Mouse (Mus musculus): ENCODE data around the gene Traf3ip2.

Gene Traf3ip2

DNA sequence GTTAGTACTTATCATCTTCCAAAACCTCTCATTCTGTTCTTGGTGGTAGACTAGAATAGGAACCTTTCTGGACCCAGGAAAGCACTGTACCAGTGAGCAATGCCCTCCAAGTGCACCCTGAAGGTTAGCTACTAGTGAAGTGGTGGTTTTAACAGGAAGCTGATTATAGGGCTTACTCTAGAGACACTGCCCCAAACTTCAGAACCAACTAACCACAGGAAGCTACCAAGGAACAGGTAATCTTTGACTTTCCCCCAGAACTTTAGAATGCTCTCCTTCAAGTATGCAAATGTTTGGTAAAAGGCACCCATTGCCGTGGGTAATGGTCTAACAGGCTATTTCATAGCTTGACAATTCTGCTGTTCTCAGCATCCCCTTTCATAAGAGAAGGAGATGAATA is 12.6 kb upstream of the Traf3ip2 start:
- in situ Hi-C loops (cut with MboI, MseI): no loop called here

DNA sequence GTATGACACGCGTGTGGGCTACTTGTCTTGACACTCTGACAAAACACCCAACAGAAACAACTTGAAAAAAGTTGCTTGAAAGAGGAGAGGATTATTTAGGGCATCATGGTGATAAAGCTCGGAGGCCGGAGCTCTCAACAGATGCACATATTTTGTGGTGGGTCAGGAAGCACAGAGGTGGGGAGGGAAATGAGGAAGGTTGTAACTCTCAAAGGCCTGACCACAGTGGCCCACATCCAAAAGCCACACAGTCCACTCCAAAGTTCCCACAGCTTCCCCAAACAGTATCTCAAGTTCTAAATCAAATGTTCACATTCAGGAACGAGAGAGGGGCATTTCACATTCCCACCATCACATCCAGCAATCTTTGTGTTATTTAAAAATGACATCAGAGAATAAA is 11.7 kb upstream of the Traf3ip2 start:
- in situ Hi-C loops (cut with MboI, MseI): no loop called here

DNA sequence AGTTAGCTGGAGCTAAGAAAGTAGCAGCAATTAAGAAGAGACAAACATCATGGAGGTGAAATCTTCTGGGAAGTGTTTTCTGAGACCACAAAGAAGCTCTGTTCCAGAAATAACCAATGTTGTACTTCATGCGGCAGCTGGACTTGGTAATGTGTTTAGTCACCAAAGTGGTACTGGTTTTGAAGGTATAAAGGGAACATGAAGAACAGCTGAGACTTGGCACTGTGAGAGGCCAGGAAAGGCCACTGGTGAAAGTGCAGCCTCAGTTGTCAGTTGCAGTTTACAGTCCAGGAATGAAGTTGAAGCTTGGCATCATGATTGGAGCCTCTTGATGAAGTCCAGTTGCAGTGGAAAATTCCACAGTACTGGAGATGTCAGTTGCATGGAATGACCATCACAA is 6.3 kb upstream of the Traf3ip2 start:
- in situ Hi-C loops (cut with MboI, MseI): no loop called here

DNA sequence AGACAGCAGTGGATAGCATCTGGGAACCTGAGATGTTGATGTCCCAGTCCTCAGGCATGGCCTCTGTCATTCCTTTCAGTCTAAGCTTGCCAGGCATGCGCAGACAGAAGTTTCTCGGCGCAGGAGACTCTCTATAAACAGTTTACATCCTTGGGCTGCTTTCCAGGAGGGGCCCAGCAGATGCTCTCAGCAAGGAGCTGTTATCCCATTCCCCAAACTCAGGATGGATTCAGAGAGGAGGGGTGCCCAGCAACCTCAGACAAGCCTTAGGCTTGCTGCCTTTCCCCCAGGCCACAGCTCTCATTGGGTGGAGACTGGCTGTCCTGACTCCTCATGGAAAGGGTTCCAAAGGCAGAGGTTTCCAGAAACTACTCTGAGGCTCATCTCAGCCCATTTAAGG is 1.5 kb upstream of the Traf3ip2 start:
- in situ Hi-C loops (cut with MboI, MseI): no loop called here

DNA sequence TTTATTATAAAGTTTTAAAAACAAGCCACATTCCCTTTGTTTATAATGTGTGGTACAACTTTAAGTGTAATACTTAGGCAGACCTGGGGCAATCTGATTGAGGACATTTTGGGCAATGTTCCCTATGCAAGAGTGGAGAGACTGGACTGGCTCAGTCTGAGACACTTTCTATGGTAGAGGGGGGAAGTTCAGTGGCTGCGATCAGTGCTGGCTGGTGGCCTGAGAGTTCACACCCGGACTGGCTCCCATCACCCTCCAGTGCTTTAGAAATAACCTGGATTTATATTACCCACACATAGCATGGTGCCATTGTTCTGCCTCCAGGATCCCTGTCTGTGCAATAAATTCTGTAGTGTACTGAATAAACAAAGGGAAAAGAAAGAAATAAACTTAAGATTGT is 603 bp upstream of the Traf3ip2 start:
- in situ Hi-C loops (cut with MboI, MseI): no loop called here

DNA sequence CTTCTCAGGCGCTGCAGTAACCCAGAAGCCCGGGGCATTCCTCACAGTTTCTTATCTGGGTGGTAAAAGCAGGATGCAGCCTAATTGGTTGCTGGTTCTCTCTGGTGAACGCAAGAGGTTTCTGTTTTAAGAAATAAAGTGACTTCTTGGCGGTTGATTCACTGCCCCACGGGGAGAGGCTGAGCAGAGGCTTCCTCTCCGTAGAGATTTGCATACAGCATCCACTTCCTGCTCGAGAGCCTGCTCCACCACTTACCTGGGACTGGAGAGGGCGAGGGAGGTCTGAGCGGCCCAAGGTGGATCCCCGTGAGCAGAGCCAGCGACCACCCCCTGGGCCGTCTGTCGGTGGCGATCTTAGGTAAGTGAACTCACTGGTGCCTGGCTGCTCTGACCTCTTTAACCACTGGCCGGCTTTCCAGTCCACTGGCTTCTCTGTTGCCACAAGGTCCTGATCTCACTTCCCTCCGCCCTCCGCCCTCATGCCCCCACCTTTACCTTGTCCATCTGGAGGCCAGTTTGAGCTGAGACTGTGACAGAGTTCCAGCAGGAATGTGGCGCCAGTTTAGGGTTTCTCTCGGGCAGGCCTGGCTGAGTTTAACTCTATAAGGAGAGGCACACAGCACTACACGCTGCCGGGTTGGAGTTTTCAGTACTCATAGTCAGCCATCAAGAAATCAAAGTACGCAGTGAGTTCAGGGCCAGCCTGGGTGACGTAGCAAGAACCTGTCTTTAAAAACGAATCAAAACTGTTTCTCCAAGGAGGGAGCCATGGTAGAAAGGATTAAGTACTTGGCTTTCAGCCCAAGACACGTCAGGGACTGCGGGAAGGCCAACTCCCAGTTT is 476 bp downstream of the Traf3ip2 start:
- in situ Hi-C loops (cut with MboI, MseI): no loop called here

DNA sequence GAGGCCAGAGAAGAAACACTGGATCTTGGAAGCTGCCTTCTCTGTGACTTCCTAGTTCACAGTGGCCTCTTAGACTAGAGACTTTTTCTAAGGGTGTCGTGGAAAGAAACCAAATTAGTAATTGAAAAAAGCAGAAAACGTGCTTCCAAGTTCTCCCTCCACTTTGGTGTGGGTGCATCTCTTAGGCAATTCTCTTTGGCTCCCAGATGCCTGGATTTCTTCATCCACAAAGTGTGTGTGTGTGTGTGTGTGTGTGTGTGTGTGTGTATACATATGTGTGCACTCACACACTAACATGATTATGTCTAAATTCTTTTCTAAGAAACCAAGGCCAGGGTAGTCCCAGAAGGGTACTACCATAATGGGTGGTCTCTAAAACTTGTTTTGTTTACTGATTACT is 1.2 kb downstream of the Traf3ip2 start:
- in situ Hi-C loops (cut with MboI, MseI): no loop called here

DNA sequence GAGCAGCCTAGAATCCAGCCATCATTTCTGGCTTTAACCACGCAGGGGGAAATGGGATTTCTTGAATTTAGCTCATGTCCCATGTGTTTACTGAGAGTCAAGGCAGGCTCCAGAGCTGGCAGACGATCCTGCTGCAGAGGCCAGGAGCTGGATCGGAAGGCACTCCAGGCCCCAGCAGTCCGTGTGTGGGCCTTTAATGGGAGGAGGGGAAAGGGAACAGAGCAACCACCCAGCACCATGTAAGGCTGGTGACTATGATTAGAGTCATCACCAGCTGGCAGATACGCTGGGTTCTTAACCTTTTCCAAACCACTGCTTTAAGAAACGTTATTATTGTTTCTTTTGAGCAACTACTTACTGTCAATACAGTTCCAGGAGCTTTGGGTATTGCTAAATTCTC is 1.9 kb downstream of the Traf3ip2 start:
- in situ Hi-C loops (cut with MboI, MseI): no loop called here

DNA sequence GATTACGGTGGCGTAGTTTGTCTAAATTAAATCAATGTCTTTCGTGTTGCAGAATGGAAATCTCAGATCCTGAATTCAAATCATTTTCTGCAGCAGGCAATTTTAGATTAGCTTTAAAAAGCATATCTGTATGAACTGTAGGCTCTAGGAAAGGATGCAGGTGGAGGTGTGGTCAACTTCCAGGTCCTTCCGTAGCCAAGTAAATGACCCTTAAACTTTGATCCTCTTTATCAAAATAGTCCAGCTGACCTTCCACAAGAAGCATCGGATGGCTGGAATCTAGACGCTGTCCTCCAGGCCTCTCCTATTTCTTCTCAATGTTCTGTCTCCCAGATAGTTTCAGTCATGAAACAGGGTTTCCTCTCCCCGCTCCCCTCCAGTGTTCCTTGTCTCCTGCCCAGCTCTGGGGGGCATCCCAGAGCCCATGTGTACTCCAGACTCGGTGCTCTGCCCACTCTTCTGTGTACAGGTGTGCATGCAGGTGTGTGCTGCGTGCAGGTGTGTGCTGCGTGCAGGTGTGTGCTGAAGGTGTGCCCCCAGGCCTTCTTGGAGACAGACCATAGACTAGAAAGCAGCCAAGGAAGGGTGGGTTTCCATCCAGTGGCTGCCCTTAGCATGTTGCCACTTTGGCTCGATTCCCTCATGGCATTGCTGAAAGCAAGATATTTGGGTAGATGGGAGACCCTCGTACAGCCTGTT is 2.9 kb downstream of the Traf3ip2 start:
- in situ Hi-C loops (cut with MboI, MseI): no loop called here

DNA sequence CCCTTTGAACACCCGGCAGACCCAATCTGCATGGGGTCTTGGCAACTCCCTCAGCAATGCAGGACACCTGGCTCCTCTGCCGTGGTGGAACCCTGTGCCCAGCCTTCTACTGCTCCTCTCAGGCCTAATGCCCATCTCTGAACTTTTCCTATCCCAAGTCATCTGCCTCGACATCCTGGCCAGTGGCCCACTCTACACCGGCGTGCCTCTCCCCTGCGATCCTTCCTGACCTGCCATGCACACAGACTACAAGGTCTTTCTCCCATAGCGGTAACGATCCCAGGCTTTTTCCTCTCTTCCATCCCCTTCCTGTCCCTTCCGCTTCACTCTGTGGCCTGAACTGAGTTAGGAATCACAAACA is 3.5 kb downstream of the Traf3ip2 start:
- in situ Hi-C loops (cut with MboI, MseI): no loop called here

DNA sequence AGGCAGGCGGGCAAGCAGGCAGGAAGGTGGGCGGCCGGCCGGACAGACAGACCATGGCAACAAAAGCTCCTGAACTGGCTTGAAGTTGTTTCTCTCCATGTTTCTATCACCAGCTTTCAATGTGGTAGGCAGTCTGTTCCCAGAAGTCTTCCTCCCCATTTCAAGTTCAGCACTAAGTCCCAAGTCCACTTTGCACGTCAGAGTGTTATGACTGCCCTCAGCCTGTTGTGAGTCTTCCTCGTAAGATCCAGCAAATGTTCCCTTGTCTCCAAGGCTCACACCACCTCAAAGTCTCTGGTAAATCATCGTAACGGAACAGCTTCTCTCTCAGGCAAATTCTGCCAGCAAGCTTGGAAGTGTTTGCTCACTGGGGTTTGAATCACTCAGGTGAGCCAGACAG is 3.9 kb downstream of the Traf3ip2 start:
- in situ Hi-C loops (cut with MboI, MseI): no loop called here

DNA sequence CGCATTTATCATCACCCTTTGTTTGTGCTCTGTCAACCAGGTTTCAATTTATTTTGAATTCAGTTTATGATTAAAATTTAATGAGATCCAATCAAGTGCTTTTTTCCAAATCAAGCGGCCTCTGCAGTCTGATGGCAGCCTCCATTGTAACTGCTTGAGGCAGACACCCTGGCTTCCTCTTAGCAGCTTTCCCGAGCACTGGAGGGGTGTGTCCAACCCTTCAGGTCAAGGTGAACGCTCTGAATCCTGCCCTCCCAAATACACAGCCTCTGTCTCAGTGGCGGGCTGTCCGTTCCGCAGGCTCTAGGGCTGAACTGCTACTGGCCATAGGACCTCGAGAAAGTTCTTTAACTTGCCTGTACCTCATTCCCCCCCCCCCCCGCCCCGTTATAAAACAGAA is 5.7 kb downstream of the Traf3ip2 start:
- in situ Hi-C loops (cut with MboI, MseI): no loop called here

DNA sequence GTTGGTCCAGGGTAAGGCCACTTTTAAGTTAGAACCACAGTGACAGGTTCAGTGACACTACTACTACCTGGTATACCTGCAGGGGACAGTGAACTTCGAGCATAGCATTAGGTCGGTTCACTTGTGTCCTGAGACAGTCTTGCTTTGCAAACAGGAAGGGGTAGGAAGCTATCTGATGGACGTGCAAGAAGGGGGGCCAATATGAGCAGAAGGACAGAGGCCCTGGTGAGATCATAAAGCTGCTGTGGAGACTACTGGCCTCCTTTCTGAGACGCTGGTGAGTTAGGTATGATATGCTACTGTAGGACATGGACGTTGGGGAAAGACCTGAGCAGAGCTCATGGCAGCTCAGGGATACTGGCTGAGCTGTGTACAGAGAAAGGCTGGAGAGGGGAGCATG is 7.9 kb downstream of the Traf3ip2 start:
- in situ Hi-C loops (cut with MboI, MseI): no loop called here

DNA sequence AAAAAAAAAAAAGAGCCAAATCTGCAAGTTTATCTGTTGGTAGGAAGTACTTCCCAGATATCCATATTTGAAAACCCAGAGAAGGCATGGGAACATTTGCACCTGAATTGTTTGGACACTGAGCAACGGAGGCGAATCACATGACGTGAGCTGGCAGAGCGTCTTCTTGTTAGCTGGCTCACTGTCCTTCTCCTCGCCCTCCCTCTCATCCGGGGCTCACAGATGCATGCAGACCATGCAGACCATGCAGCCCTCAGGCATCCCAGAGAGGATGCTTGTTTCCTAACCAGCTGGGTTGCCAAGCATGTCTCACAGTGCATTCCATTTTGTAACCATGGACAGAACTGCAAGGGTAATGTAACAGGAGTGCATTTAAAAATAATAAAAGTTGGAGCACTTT is 11.1 kb downstream of the Traf3ip2 start:
- in situ Hi-C loops (cut with MboI, MseI): no loop called here

DNA sequence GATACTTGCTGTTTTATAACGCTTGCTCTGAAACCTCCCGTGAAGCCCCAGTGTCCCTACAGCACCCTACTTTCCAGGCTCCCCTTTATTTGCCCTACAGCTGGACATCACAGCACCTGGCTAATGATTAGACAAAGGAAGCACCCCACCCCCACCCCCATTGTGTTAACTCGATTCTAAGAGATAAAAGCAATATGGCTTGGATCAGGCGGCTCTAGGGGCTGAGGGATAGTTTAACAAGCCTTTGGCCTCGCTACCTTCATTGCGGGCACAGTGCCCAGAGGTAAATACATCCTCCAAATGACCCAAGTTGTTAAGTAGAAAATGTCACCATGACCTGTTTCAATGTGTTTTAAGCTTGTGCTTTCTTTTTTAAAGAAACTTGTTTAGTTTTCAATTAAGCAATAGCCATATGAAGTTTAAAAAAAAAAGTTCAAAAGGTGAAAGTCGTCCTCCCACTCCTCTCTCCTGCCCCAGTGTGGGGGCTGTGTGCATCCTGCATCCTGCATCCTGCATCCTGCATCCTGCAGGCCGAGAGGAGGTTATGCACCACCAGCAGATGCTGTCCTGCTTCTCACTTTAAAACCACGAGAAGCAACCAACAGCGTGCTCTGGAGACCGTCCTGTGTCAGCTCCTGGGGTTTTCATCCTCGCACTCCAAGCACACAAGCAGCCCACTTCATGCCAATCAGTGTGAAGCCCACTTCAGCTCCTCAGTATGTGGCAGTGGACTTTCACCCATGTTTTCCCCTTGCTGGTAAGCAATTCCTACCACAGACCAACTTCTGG is 12.3 kb downstream of the Traf3ip2 start:
- in situ Hi-C loops (cut with MboI, MseI): no loop called here

DNA sequence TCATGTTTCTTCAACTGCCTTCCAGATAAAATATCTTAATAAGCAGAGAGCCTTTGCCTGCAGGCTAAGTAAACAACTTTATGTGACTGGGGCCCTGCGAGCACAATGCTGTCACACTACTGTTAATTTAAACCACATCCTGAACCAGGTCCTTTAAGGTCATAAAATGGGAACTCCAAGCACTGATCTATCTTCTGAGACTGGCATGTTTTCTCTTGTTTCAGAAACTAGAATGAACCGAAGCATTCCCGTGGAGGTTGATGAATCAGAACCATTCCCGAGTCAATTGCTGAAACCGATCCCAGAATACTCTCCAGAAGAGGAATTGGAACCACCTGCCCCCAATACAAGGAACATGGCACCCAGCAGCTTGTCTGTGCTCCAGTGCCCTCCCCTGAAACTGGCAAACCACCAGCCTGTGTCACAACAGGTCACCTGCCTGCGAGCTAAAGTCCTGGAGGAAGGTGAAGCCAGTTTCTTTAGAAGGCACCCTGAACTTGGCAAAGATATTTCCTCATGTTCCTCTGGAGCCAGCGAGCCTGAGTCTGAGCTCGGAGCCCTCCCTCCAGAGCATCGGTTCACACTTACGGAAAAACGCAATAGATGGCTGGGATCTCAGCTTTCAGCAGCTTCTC is 13.0 kb downstream of the Traf3ip2 start:
- in situ Hi-C loops (cut with MboI, MseI): no loop called here

DNA sequence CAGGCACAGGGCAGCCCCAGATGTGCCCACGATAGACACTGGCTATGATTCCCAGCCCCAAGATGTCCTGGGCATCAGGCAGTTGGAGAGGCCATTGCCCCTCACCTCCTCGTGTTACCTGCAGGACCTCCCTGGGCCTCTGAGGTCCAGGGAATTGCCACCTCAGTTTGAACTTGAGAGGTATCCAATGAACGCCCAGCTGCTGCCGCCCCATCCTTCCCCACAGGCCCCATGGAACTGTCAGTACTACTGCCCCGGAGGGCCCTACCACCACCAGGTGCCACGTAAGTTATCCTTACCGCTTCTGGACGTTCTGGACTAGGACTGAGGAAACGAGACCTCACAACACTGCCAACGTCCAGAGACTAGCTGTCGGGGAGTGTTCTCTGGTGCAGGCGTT is 13.6 kb downstream of the Traf3ip2 start:
- in situ Hi-C loops (cut with MboI, MseI): no loop called here

DNA sequence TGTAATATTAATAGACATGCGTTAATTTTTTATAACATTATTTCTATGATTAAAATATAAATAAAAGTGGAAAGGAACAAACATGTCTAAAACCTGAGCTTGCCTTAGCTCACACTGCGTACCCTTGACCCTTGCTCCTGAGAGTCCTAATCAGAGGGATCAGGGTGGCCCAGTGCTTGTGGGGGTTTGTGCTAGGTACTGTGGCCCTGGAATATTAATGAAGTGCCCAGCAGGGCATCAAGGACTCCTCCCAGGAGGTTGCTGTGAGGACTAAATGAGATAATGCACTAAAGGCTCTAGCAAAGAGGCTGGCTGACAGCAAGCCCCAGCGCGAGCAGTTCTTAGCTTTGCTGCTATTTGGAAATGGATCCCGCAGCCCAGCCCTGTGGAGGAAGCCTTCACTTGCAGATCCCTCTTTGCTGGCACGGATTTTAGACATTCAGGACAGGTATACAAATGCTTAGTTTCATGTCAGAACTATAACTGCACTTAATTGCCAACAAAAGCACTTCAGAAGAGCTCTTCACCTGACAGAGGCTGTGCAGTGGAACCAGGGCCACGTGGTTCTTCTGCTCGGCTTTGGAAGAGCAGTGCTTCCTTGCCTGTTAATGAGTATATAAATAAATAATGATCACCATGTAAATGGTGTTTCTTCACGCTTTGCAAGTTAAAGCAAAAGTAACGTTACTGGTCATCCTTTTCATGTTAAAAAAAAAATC is 16.2 kb downstream of the Traf3ip2 start:
- in situ Hi-C loops (cut with MboI, MseI): no loop called here

DNA sequence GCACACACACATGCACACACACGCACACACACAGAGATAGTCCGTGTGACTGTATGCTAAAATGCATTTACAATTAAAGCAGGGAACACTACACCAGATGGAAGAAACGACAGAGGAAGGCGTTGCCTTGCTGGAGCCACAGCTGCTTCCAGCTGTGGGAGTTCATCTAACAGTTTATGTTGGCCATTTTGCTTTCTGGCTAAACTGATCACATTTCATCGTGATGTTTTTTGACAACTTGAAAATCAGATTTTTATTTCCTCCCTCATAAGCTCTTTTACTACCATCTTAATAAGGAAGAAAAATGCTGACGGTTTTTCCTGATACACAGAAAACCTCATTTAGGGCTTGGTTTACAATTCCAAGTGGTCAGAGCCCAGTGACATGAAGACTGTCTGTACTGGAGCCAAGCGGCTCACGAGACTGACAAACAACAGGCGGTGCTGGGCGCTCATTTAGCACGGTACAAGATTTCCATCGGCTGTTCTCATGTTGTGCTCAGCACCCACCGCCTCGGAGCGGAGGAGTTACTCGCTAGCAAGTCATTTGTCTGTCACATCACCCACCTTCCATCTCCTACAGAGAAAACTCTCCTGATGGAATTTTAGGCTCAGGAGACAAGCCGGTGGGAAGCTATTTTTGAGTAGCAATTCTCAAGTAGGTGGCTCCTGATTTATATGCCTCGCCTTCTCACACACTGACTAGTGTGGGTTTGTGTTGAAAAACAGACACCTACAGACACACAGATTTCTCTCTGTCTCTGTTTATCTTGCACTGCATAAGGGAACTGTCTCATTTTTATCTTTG is 17.2 kb downstream of the Traf3ip2 start:
- in situ Hi-C loops (cut with MboI, MseI): no loop called here

DNA sequence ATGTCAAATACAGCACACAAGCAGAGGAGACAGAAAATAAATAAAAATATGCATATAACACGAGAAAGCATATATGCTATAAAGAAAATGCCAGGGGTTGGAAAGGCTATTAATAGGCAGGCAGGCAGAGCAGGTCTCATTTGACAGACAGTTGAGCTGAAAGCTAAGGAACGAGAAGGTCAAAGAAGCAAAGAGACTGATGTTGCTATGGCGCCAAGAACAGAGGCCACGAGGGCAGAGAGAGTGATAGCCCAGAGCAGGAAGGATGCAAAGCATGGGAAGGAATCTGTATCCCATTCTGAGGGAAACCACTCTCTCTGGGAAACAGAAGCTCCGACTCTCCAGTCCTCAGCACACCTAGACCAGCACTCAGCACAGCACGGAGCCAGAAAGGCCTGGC is 18.1 kb downstream of the Traf3ip2 start:
- in situ Hi-C loops (cut with MboI, MseI): no loop called here

DNA sequence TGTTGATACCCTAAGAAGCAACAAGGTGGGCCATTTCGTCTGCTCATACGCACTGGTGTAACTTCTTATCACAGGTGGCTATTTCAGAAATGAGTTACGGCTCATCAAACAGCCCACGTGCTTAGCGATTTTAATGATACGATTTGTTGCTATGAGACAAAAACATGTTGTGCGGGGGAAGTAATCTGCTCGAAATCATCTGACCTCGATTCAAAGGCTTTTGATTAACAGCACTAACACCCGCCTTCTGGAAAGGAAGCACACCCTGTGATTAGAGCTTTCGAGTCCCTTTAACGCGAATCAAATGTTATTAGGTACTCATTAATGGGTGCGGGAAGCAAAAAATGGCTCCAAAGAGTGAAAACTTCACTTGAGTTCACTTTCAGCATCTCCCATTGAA is 18.9 kb downstream of the Traf3ip2 start:
- in situ Hi-C loops (cut with MboI, MseI): no loop called here

All from regulatory T cell (primary cell).